Mouse (Mus musculus) hindbrain, embryonic 15.5 days (tissue): Measurements from ENCODE around the gene Erg. TPM values are rescaled to one million over a fixed set of nuclear protein-coding genes. Genes with fewer than 3 reads are reported as not detected.

Source experiments
- ATAC-seq: fragments of 200-750 bp; cut with Nextera tagmentation; 2 replicates; pipeline ENCODE4 v1.8.0; 2017; ENCODE audit warnings: low read depth, moderate number of reproducible peaks, moderate TSS enrichment; ENCODE audit not compliant: low FRiP score
- H3K27ac ChIP-seq: fragments of 300-500 bp; sonication (generic); replicated peaks from 2 replicates; pipeline ENCODE4 v1.5.1; 2015; ENCODE audit warnings: mild to moderate bottlenecking, inconsistent platforms
- H3K27me3 ChIP-seq: fragments of 300-500 bp; sonication (generic); 2 replicates; pipeline ENCODE4 v1.6.1; 2015; ENCODE audit warnings: control low read depth, inconsistent platforms
- H3K36me3 ChIP-seq: fragments of 300-500 bp; sonication (generic); 2 replicates; pipeline ENCODE4 v1.6.1; 2015; ENCODE audit warnings: control low read depth, inconsistent platforms
- H3K4me1 ChIP-seq: fragments of 300-500 bp; sonication (generic); replicated peaks from 2 replicates; pipeline ENCODE4 v1.6.1; 2015; ENCODE audit warnings: control low read depth, inconsistent platforms
- H3K4me2 ChIP-seq: fragments of 300-500 bp; sonication (generic); 2 replicates; pipeline ENCODE4 v1.6.1; 2015; ENCODE audit warnings: moderate library complexity, mild to moderate bottlenecking, inconsistent platforms
- H3K4me3 ChIP-seq: fragments of 300-500 bp; sonication (generic); 2 replicates; pipeline ENCODE4 v1.5.1; 2015; ENCODE audit warnings: mild to moderate bottlenecking, inconsistent platforms
- H3K9ac ChIP-seq: fragments of 300-500 bp; sonication (generic); 2 replicates; pipeline ENCODE4 v1.6.1; 2015; ENCODE audit warnings: inconsistent platforms
- H3K9me3 ChIP-seq: fragments of 300-500 bp; sonication (generic); 2 replicates; pipeline ENCODE4 v1.6.1; 2016; ENCODE audit warnings: control low read depth, inconsistent platforms
- WGBS: fragments of 180-500 bp; shearing (Covaris S2); methylation state at CpG from one replicate; pipeline ENCODE4 v1.1.7; 2015; 5-methylcytosine and 5-hydroxymethylcytosine counted together
- polyA plus RNA-seq: library from polyadenylated mRNA; unstranded; fragments of >200 nt; fragmentation: Nextera tagmentation; extraction: Ambion mirVana; gene quantifications from 2 replicates; pipeline ENCODE4 v1.2.1, GENCODE M21; 2015

Erg gene
- polyA plus RNA-seq, 1 experiment from 2014 or later: 2.6 TPM

DNA sequence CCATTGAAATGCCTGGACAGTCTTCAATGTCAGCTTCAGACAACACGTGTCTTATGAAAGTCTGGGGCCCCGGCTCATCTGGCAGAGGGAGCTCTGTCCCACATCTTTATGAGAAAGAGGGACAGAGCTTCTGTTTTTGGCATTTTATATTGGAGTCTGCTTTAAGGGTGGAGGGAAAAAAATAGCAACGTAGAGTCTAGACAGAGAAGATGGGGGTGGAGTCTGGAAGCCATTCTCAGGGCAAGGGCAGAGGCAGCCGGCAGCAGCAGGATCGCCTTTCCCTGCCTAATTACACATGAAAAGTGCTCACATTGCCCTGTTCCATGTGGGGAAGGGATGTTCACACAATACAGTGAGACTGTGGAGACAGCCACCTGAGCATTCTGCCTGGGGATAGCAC, 16.1 kb upstream of the Erg start:
- WGBS: 22% methylated on average over 5 of the region's 5 CpGs
- Histone ChIP-seq H3K9ac (no peak overlapping the region), H3K4me3 (no peak overlapping the region), H3K4me1 (peaks cover 13% of the 10 kb centered on the region; the same call in 1 of the 2 replicates), H3K36me3 (no peaks in the 10 kb centered on the region), H3K27me3 (no peaks in the 10 kb centered on the region; the same call in 1 of the 2 replicates), H3K4me2 (no peak overlapping the region), H3K9me3 (no peaks in the 10 kb centered on the region), H3K27ac (no peak overlapping the region)
- ATAC-seq: no peak

DNA sequence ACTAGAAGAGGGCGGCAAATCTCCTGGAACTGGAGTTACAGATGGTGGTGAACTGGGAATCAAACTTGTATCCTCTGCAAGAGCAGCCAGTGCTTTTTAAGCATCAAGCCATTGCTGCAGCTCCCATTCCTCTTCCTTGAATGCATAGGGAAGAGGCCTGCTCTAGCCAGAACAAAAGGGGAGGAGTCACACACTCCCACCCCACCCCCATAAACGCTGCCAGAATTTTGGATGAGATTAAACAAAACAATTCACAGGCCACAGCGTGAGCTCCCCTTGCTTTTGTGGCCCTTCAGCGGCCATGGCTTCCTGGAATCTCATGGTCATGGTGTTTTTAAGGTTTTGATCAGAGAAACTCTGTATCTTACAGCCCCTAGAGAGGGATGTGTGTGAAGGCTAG, 15.4 kb upstream of the Erg start:
- no peak overlapping the region for H3K27ac ChIP-seq
- H3K4me3 ChIP-seq: no peak overlapping the region
- H3K9ac ChIP-seq: no peak overlapping the region
- no peaks in the 10 kb centered on the region for H3K9me3 ChIP-seq
- peaks cover 16% of the 10 kb centered on the region; the same call in 1 of the 2 replicates for H3K4me1 ChIP-seq
- WGBS: 24% methylated on average over 4 of the region's 4 CpGs
- ATAC-seq: no peak
- no peaks in the 10 kb centered on the region; the same call in 1 of the 2 replicates for H3K27me3 ChIP-seq
- H3K4me2 ChIP-seq: no peak overlapping the region
- no peaks in the 10 kb centered on the region for H3K36me3 ChIP-seq

GRCm38 (mm10) chr16:95601219-95601580, 14.8 kb upstream of the Erg start:
- H3K4me1 ChIP-seq: peaks cover 16% of the 10 kb centered on the region; the same call in 1 of the 2 replicates
- no peaks in the 10 kb centered on the region; the same call in 1 of the 2 replicates for H3K27me3 ChIP-seq
- H3K9ac ChIP-seq: no peak overlapping the region
- no peaks in the 10 kb centered on the region for H3K36me3 ChIP-seq
- ATAC-seq: 0 out of 2 replicates have a peak, but pooled peaks have one; percentile 40
- peak overlapping the region; percentile 27 for H3K4me3 ChIP-seq
- H3K27ac ChIP-seq: no peak overlapping the region
- H3K4me2 ChIP-seq: peak overlapping the region; percentile 40
- no peaks in the 10 kb centered on the region for H3K9me3 ChIP-seq
- 70% methylated on average over 4 of the region's 4 CpGs for WGBS

GRCm38 (mm10) chr16:95600572-95601218, 14.3 kb upstream of the Erg start:
- no peaks in the 10 kb centered on the region for H3K36me3 ChIP-seq
- H3K27me3 ChIP-seq: no peaks in the 10 kb centered on the region; the same call in 1 of the 2 replicates
- peaks cover 16% of the 10 kb centered on the region; the same call in 1 of the 2 replicates for H3K4me1 ChIP-seq
- no peak for ATAC-seq
- H3K4me3 ChIP-seq: peak overlapping the region; percentile 27
- H3K9ac ChIP-seq: no peak overlapping the region
- no peaks in the 10 kb centered on the region for H3K9me3 ChIP-seq
- no peak overlapping the region for H3K27ac ChIP-seq
- H3K4me2 ChIP-seq: peak overlapping the region; percentile 40
- 40% methylated on average over 19 of the region's 19 CpGs for WGBS

- no peaks in the 10 kb centered on the region for H3K9me3 ChIP-seq
- WGBS: 96% methylated on average over 4 of the region's 4 CpGs
These were observed 12.5 kb upstream of the Erg start for GRCm38 (mm10) chr16:95598930-95599329.

GRCm38 (mm10) chr16:95597578-95597951, 11.2 kb upstream of the Erg start:
- H3K36me3 ChIP-seq: no peaks in the 10 kb centered on the region
- no peak overlapping the region for H3K4me3 ChIP-seq
- ATAC-seq: peak; percentile 55; the same call in 1 of the 2 replicates
- 54% methylated on average over 7 of the region's 7 CpGs for WGBS
- 0 out of 2 replicates have a peak overlapping the region, but pooled peaks have one; percentile 9 for H3K4me2 ChIP-seq
- no peaks in the 10 kb centered on the region for H3K9me3 ChIP-seq
- H3K4me1 ChIP-seq: peaks cover 16% of the 10 kb centered on the region; the same call in 1 of the 2 replicates
- H3K27me3 ChIP-seq: no peaks in the 10 kb centered on the region
- H3K9ac ChIP-seq: no peak overlapping the region
- peak overlapping the region; percentile 59 for H3K27ac ChIP-seq

More at GRCm38 (mm10) chr16:95598930-95599329, 12.5 kb upstream of the Erg start:
- Histone ChIP-seq H3K4me1 (peaks cover 16% of the 10 kb centered on the region; the same call in 1 of the 2 replicates), H3K9ac (no peak overlapping the region), H3K36me3 (no peaks in the 10 kb centered on the region), H3K27me3 (no peaks in the 10 kb centered on the region), H3K27ac (no peak overlapping the region), H3K4me3 (no peak overlapping the region), H3K4me2 (no peak overlapping the region)
- no peak for ATAC-seq

DNA sequence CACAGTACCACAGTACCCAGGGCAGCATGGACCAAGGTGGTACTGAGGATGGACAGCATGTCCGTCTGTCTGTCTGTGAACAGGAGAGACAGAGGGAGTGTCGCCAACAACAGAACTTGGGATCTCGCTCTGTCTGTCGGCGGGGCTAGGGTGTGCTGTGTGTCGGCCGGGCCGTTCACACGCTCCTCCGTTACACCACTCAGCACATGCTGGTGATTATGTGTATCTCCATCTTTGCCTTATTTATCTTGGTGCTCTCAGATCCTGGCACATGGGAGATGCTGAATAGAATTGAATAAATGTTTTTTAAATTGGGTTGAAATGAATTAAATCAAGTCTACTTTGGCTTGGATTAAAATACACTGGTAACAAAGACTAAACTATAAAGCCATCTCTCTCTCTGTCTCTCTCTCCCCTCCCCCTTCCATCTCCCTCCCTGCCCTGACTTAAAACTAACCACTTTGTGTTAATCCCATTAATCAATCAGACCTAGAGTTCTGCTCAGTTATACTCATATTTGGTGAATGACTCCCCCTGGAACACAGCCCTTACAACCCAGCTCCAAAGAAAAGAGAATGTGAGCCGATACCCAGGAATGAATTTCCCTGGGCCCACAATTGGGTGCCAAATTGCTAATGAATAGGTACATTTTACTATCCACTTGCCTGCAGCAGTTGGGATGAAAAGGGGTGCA, 10.6 kb upstream of the Erg start:
- WGBS: 77% methylated on average over 11 of the region's 11 CpGs
- no peaks in the 10 kb centered on the region for H3K36me3 ChIP-seq
- H3K9me3 ChIP-seq: no peaks in the 10 kb centered on the region
- H3K27ac ChIP-seq: peak overlapping the region; percentile 45
- H3K27me3 ChIP-seq: no peaks in the 10 kb centered on the region
- peak; percentile 23; the same call in 1 of the 2 replicates for ATAC-seq
- no peak overlapping the region for H3K4me3 ChIP-seq
- 0 out of 2 replicates have a peak overlapping the region, but pooled peaks have one; percentile 9 for H3K4me2 ChIP-seq
- no peak overlapping the region for H3K9ac ChIP-seq
- H3K4me1 ChIP-seq: peaks cover 16% of the 10 kb centered on the region; the same call in 1 of the 2 replicates

- Histone ChIP-seq H3K36me3 (no peaks in the 10 kb centered on the region), H3K27me3 (peaks cover 24% of the 10 kb centered on the region), H3K4me3 (no peak overlapping the region), H3K27ac (no peak overlapping the region), H3K4me1 (peaks cover 16% of the 10 kb centered on the region), H3K9ac (no peak overlapping the region), H3K4me2 (no peak overlapping the region), H3K9me3 (no peaks in the 10 kb centered on the region)
- WGBS: 66% methylated on average over 5 of the region's 5 CpGs
- no peak for ATAC-seq
These were observed 2.5 kb upstream of the Erg start for GRCm38 (mm10) chr16:95588849-95589248.

GRCm38 (mm10) chr16:95586726-95587125, 333 bp upstream of the Erg start:
- no peak overlapping the region for H3K4me3 ChIP-seq
- ATAC-seq: no peak
- no peaks in the 10 kb centered on the region for H3K9me3 ChIP-seq
- no peak overlapping the region for H3K27ac ChIP-seq
- H3K4me2 ChIP-seq: peak overlapping the region; percentile 72
- H3K36me3 ChIP-seq: no peaks in the 10 kb centered on the region
- H3K27me3 ChIP-seq: peaks cover 30% of the 10 kb centered on the region
- H3K9ac ChIP-seq: no peak overlapping the region
- H3K4me1 ChIP-seq: peaks cover 16% of the 10 kb centered on the region
- WGBS: 39% methylated on average over 7 of the region's 7 CpGs

GRCm38 (mm10) chr16:95585541-95586310, 667 bp downstream of the Erg start:
- no peaks in the 10 kb centered on the region for H3K36me3 ChIP-seq
- H3K4me2 ChIP-seq: peak overlapping the region; percentile 72
- H3K27me3 ChIP-seq: peaks cover 30% of the 10 kb centered on the region
- peak overlapping the region; percentile 21; the same call in 1 of the 2 replicates for H3K9ac ChIP-seq
- H3K27ac ChIP-seq: no peak overlapping the region
- peak; percentile 80 for ATAC-seq
- no peaks in the 10 kb centered on the region for H3K9me3 ChIP-seq
- H3K4me3 ChIP-seq: peak overlapping the region; percentile 40
- H3K4me1 ChIP-seq: peaks cover 16% of the 10 kb centered on the region
- WGBS: under 1% methylated on average over 35 of the region's 36 CpGs

GRCm38 (mm10) chr16:95584751-95585528, 1.5 kb downstream of the Erg start:
- Histone ChIP-seq H3K4me1 (peaks cover 16% of the 10 kb centered on the region), H3K27me3 (peaks cover 30% of the 10 kb centered on the region), H3K9ac (peak overlapping the region; percentile 21; the same call in 1 of the 2 replicates), H3K9me3 (no peaks in the 10 kb centered on the region), H3K4me3 (peak overlapping the region; percentile 40), H3K27ac (no peak overlapping the region), H3K4me2 (peak overlapping the region; percentile 72), H3K36me3 (no peaks in the 10 kb centered on the region)
- 0 out of 2 replicates have a peak, but pooled peaks have one; percentile 19 for ATAC-seq
- WGBS: 14% methylated on average over 37 of the region's 37 CpGs
